Mouse (Mus musculus) MEL (cell line): Measurements from ENCODE around the gene Ciz1.

Source experiments
- CHD1 ChIP-seq: IDR thresholded peaks from 2 replicates; pipeline ENCODE4 v1.6.1; 2012; ENCODE audit warnings: low read depth, mild to moderate bottlenecking, inconsistent platforms, low read length, improper control_type of control experiment
- CHD2 ChIP-seq: IDR thresholded peaks from 2 replicates; pipeline ENCODE4 v1.6.1; 2011; ENCODE audit warnings: low read length, improper control_type of control experiment
- CTCF ChIP-seq, 3 experiments: IDR thresholded peaks in 2 of 3; conservative IDR thresholded peaks in 1 of 3; 2 replicates each; pipeline ENCODE4 v1.5.1; 2011 to 2012; ENCODE audit warnings: low read length in 3 of 3, low read depth in 2 of 3, mild to moderate bottlenecking in 2 of 3, improper control_type of control experiment in 1 of 3, inconsistent platforms in 1 of 3, mixed read lengths in 1 of 3, moderate library complexity in 1 of 3; ENCODE audit not compliant: control insufficient read depth in 1 of 3, insufficient read depth in 1 of 3, poor library complexity in 1 of 3, severe bottlenecking in 1 of 3
- E2F4 ChIP-seq: IDR thresholded peaks from 2 replicates; pipeline ENCODE4 v1.6.1; 2011; ENCODE audit warnings: low read depth, low read length, improper control_type of control experiment, borderline replicate concordance
- EP300 ChIP-seq, 2 experiments: IDR thresholded peaks; 2 replicates each; pipeline ENCODE4 v1.6.1; 2011; ENCODE audit warnings: improper control_type of control experiment in 2 of 2, low read length in 2 of 2, low read depth in 1 of 2, mild to moderate bottlenecking in 1 of 2
- MXI1 ChIP-seq: IDR thresholded peaks from 2 replicates; pipeline ENCODE4 v1.6.1; 2011; ENCODE audit warnings: mild to moderate bottlenecking, low read depth, low read length, improper control_type of control experiment
- NELFE ChIP-seq: IDR thresholded peaks from 2 replicates; pipeline ENCODE4 v1.6.1; 2011; ENCODE audit warnings: low read depth, low read length, improper control_type of control experiment
- POLR2A ChIP-seq, 2 experiments: IDR thresholded peaks; 2 replicates each; pipeline ENCODE4 v1.6.1; 2011 to 2012; ENCODE audit warnings: low read length in 2 of 2, mild to moderate bottlenecking in 2 of 2, control low read depth in 1 of 2, improper control_type of control experiment in 1 of 2, low read depth in 1 of 2, moderate library complexity in 1 of 2; ENCODE audit not compliant: control insufficient read depth in 1 of 2, insufficient read depth in 1 of 2, poor library complexity in 1 of 2
- POLR2AphosphoS2 ChIP-seq: IDR thresholded peaks from 2 replicates; pipeline ENCODE4 v1.6.1; 2011; ENCODE audit warnings: low read length, improper control_type of control experiment
- RAD21 ChIP-seq: IDR thresholded peaks from 2 replicates; pipeline ENCODE4 v1.6.1; 2011; ENCODE audit warnings: mild to moderate bottlenecking, low read depth, low read length, improper control_type of control experiment
- RCOR1 ChIP-seq: IDR thresholded peaks from 2 replicates; pipeline ENCODE4 v1.6.1; 2012; ENCODE audit warnings: low read depth, mild to moderate bottlenecking, inconsistent platforms, low read length, improper control_type of control experiment
- TCF12 ChIP-seq: IDR thresholded peaks from 2 replicates; pipeline ENCODE4 v1.6.1; 2014; ENCODE audit warnings: low read depth, mild to moderate bottlenecking, inconsistent platforms, low read length, improper control_type of control experiment, moderate library complexity
- USF1 ChIP-seq: IDR thresholded peaks from 2 replicates; pipeline ENCODE4 v1.6.1; 2014; ENCODE audit warnings: low read depth, mild to moderate bottlenecking, inconsistent platforms, low read length, improper control_type of control experiment, moderate library complexity
- USF2 ChIP-seq, 2 experiments: IDR thresholded peaks; 2 replicates each; pipeline ENCODE4 v1.6.1; 2011 to 2012; ENCODE audit warnings: improper control_type of control experiment in 2 of 2, low read length in 2 of 2, borderline replicate concordance in 1 of 2, inconsistent platforms in 1 of 2, low read depth in 1 of 2, mild to moderate bottlenecking in 1 of 2; ENCODE audit not compliant: insufficient read depth in 1 of 2

DNA sequence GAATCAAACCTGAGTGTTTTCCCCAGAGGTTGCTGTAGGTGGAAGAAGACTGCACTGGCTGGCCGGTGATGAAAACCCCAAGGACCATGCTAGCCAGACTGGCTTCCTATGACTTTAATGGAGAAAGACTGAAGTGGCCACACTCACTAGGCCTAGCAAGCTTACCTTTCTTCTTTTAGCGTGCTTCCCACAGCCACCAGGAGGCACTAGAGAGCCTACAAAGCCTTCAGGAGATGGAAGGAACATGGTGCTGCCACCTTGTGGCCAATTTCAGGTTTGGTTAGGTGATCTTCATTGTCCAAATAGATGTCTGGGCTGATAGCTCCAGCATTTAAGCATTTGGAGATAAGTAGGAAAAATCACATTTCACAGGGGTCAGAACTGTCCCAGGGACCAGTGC is 52.5 kb downstream of the Ciz1 start:
- TF ChIP-seq E2F4 (no peak), CTCF (IDR thresholded peaks at IDR 0.05 in 2 of 3, conservative IDR thresholded peaks at IDR 0.05 in 1 of 3; ENCODE audit: control insufficient read depth in 1 of 3, insufficient read depth in 1 of 3, low read depth in 2 of 3, low read length in 3 of 3, poor library complexity in 1 of 3, severe bottlenecking in 1 of 3) (peak; percentile 99 to 100 (median 100)), POLR2A (IDR thresholded peaks at IDR 0.05; ENCODE audit: control insufficient read depth in 1 of 2, insufficient read depth in 1 of 2, low read depth in 1 of 2, low read length in 2 of 2, poor library complexity in 1 of 2) (no peak), USF1 (no peak), USF2 (IDR thresholded peaks at IDR 0.05; ENCODE audit: borderline replicate concordance in 1 of 2, insufficient read depth in 1 of 2, low read depth in 1 of 2, low read length in 2 of 2) (no peak), CHD1 (no peak), RAD21 (peak; percentile 87), MXI1 (peak; percentile 33; the same call in 1 of the 2 replicates), RCOR1 (no peak), POLR2AphosphoS2 (no peak), CHD2 (no peak), TCF12 (no peak), EP300 (IDR thresholded peaks at IDR 0.05; ENCODE audit: low read depth in 1 of 2, low read length in 2 of 2) (peak in 1 of 2 experiments; percentile 46; a peak in 2 of 4 replicates), NELFE (no peak)
